Mouse (Mus musculus) forebrain, embryonic 16.5 days (tissue): ENCODE measurements around the gene Arpc1b. TPM values are rescaled to one million over a fixed set of nuclear protein-coding genes. Genes with fewer than 3 reads are reported as not detected.
A peak's percentile ranks its signal among the peaks of the same experiment; 100 is the strongest.

Source experiments
- ATAC-seq: fragments of 200-750 bp; cut with Nextera tagmentation; 2 replicates; pipeline ENCODE4 v1.8.0; 2017; ENCODE audit warnings: mild to moderate bottlenecking, moderate library complexity
- H3K27ac ChIP-seq: fragments of 300-500 bp; sonication (generic); 2 replicates; pipeline ENCODE4 v1.5.1; 2014; ENCODE audit warnings: low read length, control low read depth
- H3K27me3 ChIP-seq: fragments of 300-500 bp; sonication (generic); replicated peaks from 2 replicates; pipeline ENCODE4 v1.6.1; 2014; ENCODE audit warnings: low read length; ENCODE audit not compliant: control insufficient read depth, insufficient read depth
- H3K36me3 ChIP-seq: fragments of 300-500 bp; sonication (generic); 2 replicates; pipeline ENCODE4 v1.6.1; 2014; ENCODE audit not compliant: control insufficient read depth, insufficient read depth
- H3K4me1 ChIP-seq: fragments of 300-500 bp; sonication (generic); replicated peaks from 2 replicates; pipeline ENCODE4 v1.6.1; 2014; ENCODE audit warnings: low read length; ENCODE audit not compliant: control insufficient read depth, insufficient read depth
- H3K4me2 ChIP-seq: fragments of 300-500 bp; sonication (generic); 2 replicates; pipeline ENCODE4 v1.6.1; 2014; ENCODE audit warnings: mild to moderate bottlenecking, low read length, control low read depth
- H3K4me3 ChIP-seq: fragments of 300-500 bp; sonication (generic); replicated peaks from 2 replicates; pipeline ENCODE4 v1.5.1; 2014; ENCODE audit warnings: mild to moderate bottlenecking, low read length, control low read depth
- H3K9ac ChIP-seq: fragments of 300-500 bp; sonication (generic); replicated peaks from 2 replicates; pipeline ENCODE4 v1.6.1; 2014; ENCODE audit warnings: low read depth, low read length, control low read depth
- H3K9me3 ChIP-seq: fragments of 300-500 bp; sonication (generic); 2 replicates; pipeline ENCODE4 v1.6.1; 2016; ENCODE audit warnings: low read length; ENCODE audit not compliant: control insufficient read depth
- WGBS: fragments of 180-500 bp; shearing (Covaris S2); extraction: QIAGEN DNeasy Blood & Tissue Kit; methylation state at CpG from one replicate; pipeline ENCODE4 v1.1.7; 2014; 5-methylcytosine and 5-hydroxymethylcytosine counted together
- polyA plus RNA-seq: library from polyadenylated mRNA; unstranded; fragments of >200 nt; fragmentation: Nextera tagmentation; extraction: Ambion mirVana; gene quantifications from 2 replicates; pipeline ENCODE4 v1.2.1, GENCODE M21; 2015

Arpc1b gene
- polyA plus RNA-seq, 1 experiment from 2014 or later: 63.7 TPM

GRCm38 (mm10) chr5:145139571-145140519 lies 25.8 kb downstream of the Arpc1b start, which contains the start of the genes Pdap1 and Bud31:
Pdap1 (minus strand) TSS chr5:145140238.
Bud31 (plus strand) TSS chr5:145140362.
- H3K27me3 ChIP-seq: no peaks in the 10 kb centered on the region
- no peaks in the 10 kb centered on the region for H3K9me3 ChIP-seq
- H3K36me3 ChIP-seq: peaks cover 36% of the 10 kb centered on the region
- peak within 1 kb of the TSS; percentile 73 for H3K4me3 ChIP-seq
- H3K27ac ChIP-seq: peak within 1 kb of the TSS; percentile 96
- peak within 1 kb of the TSS; percentile 89 for H3K9ac ChIP-seq
- H3K4me1 ChIP-seq: peaks cover 21% of the 10 kb centered on the region
- peak within 1 kb of the TSS; percentile 99 for H3K4me2 ChIP-seq
- ATAC-seq: peak; percentile 95
- WGBS: under 1% methylated on average over 84 of the region's 84 CpGs

- H3K9me3 ChIP-seq: no peaks in the 10 kb centered on the region
- H3K9ac ChIP-seq: peak overlapping the region; percentile 89
- no peaks in the 10 kb centered on the region for H3K27me3 ChIP-seq
- ATAC-seq: 0 out of 2 replicates have a peak, but pooled peaks have one; percentile 1
- H3K4me2 ChIP-seq: peak overlapping the region; percentile 99
- WGBS: 1% methylated on average over 18 of the region's 18 CpGs
- H3K4me3 ChIP-seq: peak overlapping the region; percentile 73
- peaks cover 36% of the 10 kb centered on the region for H3K36me3 ChIP-seq
- H3K4me1 ChIP-seq: peaks cover 21% of the 10 kb centered on the region
- peak overlapping the region; percentile 96 for H3K27ac ChIP-seq
These were observed 26.6 kb downstream of the Arpc1b start for GRCm38 (mm10) chr5:145140611-145141010.

- no peak overlapping the region for H3K27ac ChIP-seq
- WGBS: 95% methylated on average over 5 of the region's 5 CpGs
- no peak for ATAC-seq
These were observed 33.7 kb downstream of the Arpc1b start for GRCm38 (mm10) chr5:145147748-145148147.

GRCm38 (mm10) chr5:145149294-145149693 lies 35.3 kb downstream of the Arpc1b start:
- WGBS: 91% methylated on average over 6 of the region's 6 CpGs
- H3K27me3 ChIP-seq: no peaks in the 10 kb centered on the region
- no peak overlapping the region for H3K9ac ChIP-seq
- H3K27ac ChIP-seq: no peak overlapping the region
- peaks cover 57% of the 10 kb centered on the region for H3K36me3 ChIP-seq
- no peak overlapping the region for H3K4me2 ChIP-seq
- ATAC-seq: no peak
- H3K9me3 ChIP-seq: no peaks in the 10 kb centered on the region
- H3K4me3 ChIP-seq: no peak overlapping the region
- no peaks in the 10 kb centered on the region for H3K4me1 ChIP-seq

More at GRCm38 (mm10) chr5:145147748-145148147, 33.7 kb downstream of the Arpc1b start:
- no peak overlapping the region for H3K4me3 ChIP-seq
- H3K4me1 ChIP-seq: no peaks in the 10 kb centered on the region
- no peak overlapping the region for H3K9ac ChIP-seq
- no peaks in the 10 kb centered on the region for H3K9me3 ChIP-seq
- peaks cover 66% of the 10 kb centered on the region for H3K36me3 ChIP-seq
- H3K4me2 ChIP-seq: no peak overlapping the region
- no peaks in the 10 kb centered on the region for H3K27me3 ChIP-seq

- Histone ChIP-seq H3K36me3 (peaks cover 44% of the 10 kb centered on the region), H3K4me2 (no peak overlapping the region), H3K9me3 (no peaks in the 10 kb centered on the region), H3K9ac (no peak overlapping the region), H3K4me1 (no peaks in the 10 kb centered on the region), H3K27ac (no peak overlapping the region), H3K27me3 (no peaks in the 10 kb centered on the region), H3K4me3 (no peak overlapping the region)
- ATAC-seq: no peak
- 94% methylated on average over 5 of the region's 5 CpGs for WGBS
These were observed 38.7 kb downstream of the Arpc1b start for GRCm38 (mm10) chr5:145152690-145153089.

- peaks cover 25% of the 10 kb centered on the region for H3K36me3 ChIP-seq
- WGBS: 95% methylated on average over 14 of the region's 14 CpGs
- peaks cover 8% of the 10 kb centered on the region for H3K4me1 ChIP-seq
- H3K4me3 ChIP-seq: no peak overlapping the region
- no peaks in the 10 kb centered on the region for H3K9me3 ChIP-seq
- H3K27me3 ChIP-seq: no peaks in the 10 kb centered on the region
- ATAC-seq: no peak
- no peak overlapping the region for H3K4me2 ChIP-seq
- H3K9ac ChIP-seq: no peak overlapping the region
- no peak overlapping the region for H3K27ac ChIP-seq
These were observed 47.3 kb downstream of the Arpc1b start for GRCm38 (mm10) chr5:145161361-145161760.

GRCm38 (mm10) chr5:145164710-145165109 lies 50.7 kb downstream of the Arpc1b start:
- Histone ChIP-seq H3K4me1 (peaks cover 22% of the 10 kb centered on the region), H3K9ac (no peak overlapping the region), H3K27ac (no peak overlapping the region), H3K27me3 (no peaks in the 10 kb centered on the region), H3K4me3 (no peak overlapping the region), H3K4me2 (no peak overlapping the region), H3K36me3 (peaks cover 10% of the 10 kb centered on the region), H3K9me3 (no peaks in the 10 kb centered on the region)
- no peak for ATAC-seq
- WGBS: 80% methylated on average over 3 of the region's 3 CpGs

- Histone ChIP-seq H3K27ac (no peak overlapping the region), H3K9me3 (no peaks in the 10 kb centered on the region), H3K36me3 (peaks cover 6% of the 10 kb centered on the region; the same call in 1 of the 2 replicates), H3K4me3 (no peak overlapping the region), H3K4me1 (peaks cover 22% of the 10 kb centered on the region), H3K9ac (no peak overlapping the region), H3K4me2 (no peak overlapping the region), H3K27me3 (no peaks in the 10 kb centered on the region)
- WGBS: 91% methylated on average over 15 of the region's 15 CpGs
- no peak for ATAC-seq
These were observed 51.2 kb downstream of the Arpc1b start for GRCm38 (mm10) chr5:145165184-145165583.

GRCm38 (mm10) chr5:145166536-145167305 lies 52.7 kb downstream of the Arpc1b start, which contains the start of the genes Ptcd1 and Cpsf4:
Ptcd1 (minus strand) TSS chr5:145167108.
Cpsf4 (plus strand) TSS chr5:145167213.
- peak within 1 kb of the TSS; percentile 88 for H3K9ac ChIP-seq
- H3K4me2 ChIP-seq: peak within 1 kb of the TSS; percentile 97
- peaks cover 22% of the 10 kb centered on the region for H3K4me1 ChIP-seq
- no peaks in the 10 kb centered on the region for H3K9me3 ChIP-seq
- peak; percentile 96 for ATAC-seq
- peak within 1 kb of the TSS; percentile 96 for H3K4me3 ChIP-seq
- peaks cover 6% of the 10 kb centered on the region; the same call in 1 of the 2 replicates for H3K36me3 ChIP-seq
- under 1% methylated on average over 51 of the region's 51 CpGs for WGBS
- peak within 1 kb of the TSS; percentile 86 for H3K27ac ChIP-seq
- no peaks in the 10 kb centered on the region for H3K27me3 ChIP-seq
